Mouse (Mus musculus) G1E (cell line): ENCODE measurements around the gene Ttc22. TPM values are rescaled to one million over a fixed set of nuclear protein-coding genes. Genes with fewer than 3 reads are reported as not detected.

ENCODE experiments used
- ATAC-seq: 2 replicates; pipeline ENCODE4 v1.8.0; 2016; ENCODE audit warnings: mild to moderate bottlenecking; ENCODE audit not compliant: insufficient number of reproducible peaks, poor library complexity, low FRiP score, severe bottlenecking; ENCODE audit errors: extremely low read depth
- DNase-seq: peaks from one replicate; pipeline ENCODE4 v3.0.0; 2012; ENCODE audit warnings: low spot score
- H3K27me3 ChIP-seq: 2 replicates; pipeline ENCODE4 v1.6.1; 2012; ENCODE audit warnings: mild to moderate bottlenecking, low read length, inconsistent platforms; ENCODE audit not compliant: insufficient read depth
- H3K36me3 ChIP-seq: replicated peaks from 2 replicates; pipeline ENCODE3; 2012; ENCODE audit warnings: mild to moderate bottlenecking, inconsistent platforms
- H3K4me1 ChIP-seq: 2 replicates; pipeline ENCODE4 v1.6.1; 2012; ENCODE audit warnings: low read depth, low read length, inconsistent platforms, mixed read lengths; ENCODE audit not compliant: insufficient read depth
- H3K4me3 ChIP-seq: 2 replicates; pipeline ENCODE4 v1.5.1; 2012; ENCODE audit warnings: low read depth, mild to moderate bottlenecking, inconsistent platforms, low read length, moderate library complexity, mixed read lengths
- H3K9me3 ChIP-seq: replicated peaks from 2 replicates; pipeline ENCODE4 v1.6.1; 2012; ENCODE audit warnings: inconsistent platforms
- CTCF ChIP-seq: IDR thresholded peaks from 2 replicates; pipeline ENCODE4 v1.5.1; 2012; ENCODE audit warnings: low read depth, low read length, inconsistent platforms, mixed read lengths
- GATA1 ChIP-seq: IDR thresholded peaks from 2 replicates; pipeline ENCODE4 v1.6.1; 2012; ENCODE audit warnings: borderline replicate concordance, low read length, inconsistent platforms, mixed read lengths
- GATA2 ChIP-seq: IDR thresholded peaks from 2 replicates; pipeline ENCODE4 v1.6.1; 2012; ENCODE audit warnings: low read depth, low read length, inconsistent platforms, borderline replicate concordance
- POLR2AphosphoS5 ChIP-seq: IDR thresholded peaks from 2 replicates; pipeline ENCODE4 v1.6.1; 2012; ENCODE audit warnings: low read depth, low read length, inconsistent platforms; ENCODE audit not compliant: insufficient replicate concordance
- TAL1 ChIP-seq: conservative IDR thresholded peaks from 2 replicates; pipeline ENCODE4 v1.6.1; 2012; ENCODE audit warnings: low read depth, low read length, inconsistent platforms, mixed read lengths
- polyA plus RNA-seq: library from polyadenylated mRNA; stranded (reverse); fragments of >175 nt; gene quantifications from 2 replicates; pipeline ENCODE4 v1.2.3, GENCODE M21; 2012
- total RNA-seq, 2 experiments: library from RNA; stranded (forward) in 1 of 2; stranded (reverse) in 1 of 2; fragments of 200-1000 nt in 1 of 2; fragments of >200 nt in 1 of 2; fragmentation: Nextera tagmentation in 1 of 2; gene quantifications; 2 replicates each; pipeline ENCODE4 v1.2.3; 2014 to 2017

The Ttc22 gene
- total and polyA plus RNA-seq, 3 experiments = not detected

DNA sequence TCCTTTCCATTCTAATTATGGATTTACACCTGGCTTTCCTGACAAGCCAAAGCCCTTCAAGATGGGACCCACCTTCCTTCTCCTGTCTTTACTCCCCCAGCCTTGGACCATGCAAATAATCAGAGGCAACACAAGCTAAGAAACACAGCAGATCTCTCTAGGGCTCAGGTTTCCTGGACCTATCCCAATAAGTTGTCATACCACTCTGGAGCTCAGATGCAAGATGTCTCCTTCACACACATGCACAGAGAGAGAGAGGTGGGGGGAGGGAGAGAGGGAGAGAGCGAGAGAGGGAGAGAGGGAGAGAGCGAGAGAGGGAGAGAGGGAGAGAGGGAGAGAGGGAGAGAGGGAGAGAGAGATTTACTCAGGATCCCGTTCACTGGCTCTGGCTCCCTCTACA is 10.1 kb downstream of the Ttc22 start:
- no peaks in the 10 kb centered on the region for H3K4me1 ChIP-seq
- no peaks in the 10 kb centered on the region for H3K9me3 ChIP-seq
- H3K36me3 ChIP-seq = no peaks in the 10 kb centered on the region
- no peak overlapping the region for H3K4me3 ChIP-seq
- peaks cover 56% of the 10 kb centered on the region for H3K27me3 ChIP-seq
- ATAC-seq (no peak), DNase-seq (no peak)
- TF ChIP-seq TAL1 (no peak), GATA1 (no peak), CTCF (no peak), POLR2AphosphoS5 (no peak), GATA2 (no peak)

DNA sequence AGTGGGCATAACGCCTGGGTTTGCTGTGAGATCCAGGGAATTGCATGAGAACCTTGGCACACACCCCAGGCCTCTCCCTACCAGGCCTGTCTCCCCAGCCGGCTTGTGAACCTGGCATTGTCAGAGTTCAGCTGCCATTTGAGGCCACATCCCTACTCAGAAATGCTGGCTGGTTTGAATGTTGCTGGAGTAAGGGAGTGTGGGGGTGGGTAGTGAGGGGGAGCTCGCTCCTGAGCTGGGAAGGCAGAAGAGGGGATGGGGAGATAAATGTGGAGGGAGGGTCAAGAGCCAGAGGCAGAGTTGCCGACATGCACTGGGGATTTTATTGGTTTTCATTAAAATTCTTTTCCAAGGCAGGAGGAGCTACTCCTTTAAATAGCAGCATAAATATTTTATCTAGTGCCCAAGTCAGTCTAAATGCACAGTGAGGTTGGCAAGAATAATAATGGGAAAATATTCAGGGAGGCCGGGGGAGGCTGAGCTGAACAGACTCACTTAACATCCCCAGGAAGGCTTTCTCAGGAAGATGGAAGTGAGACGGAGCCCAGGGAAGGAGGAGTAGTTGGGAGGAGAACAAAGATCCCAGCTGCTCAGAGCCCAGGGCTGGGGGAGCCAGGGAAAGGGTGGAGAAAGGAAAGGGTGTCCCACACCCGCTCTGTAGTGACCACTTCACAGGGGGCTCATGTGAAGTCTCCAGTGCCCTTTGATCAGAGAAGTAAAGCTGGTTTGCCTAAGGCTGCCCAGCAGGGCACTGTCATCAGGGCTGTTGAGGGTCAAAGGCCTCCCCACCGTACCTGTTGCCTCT is 11.3 kb downstream of the Ttc22 start:
- Histone ChIP-seq H3K27me3 (peaks cover 57% of the 10 kb centered on the region), H3K9me3 (no peaks in the 10 kb centered on the region), H3K4me1 (no peaks in the 10 kb centered on the region), H3K36me3 (no peaks in the 10 kb centered on the region), H3K4me3 (no peak overlapping the region)
- ATAC-seq (no peak), DNase-seq (no peak)
- TF ChIP-seq TAL1 = no peak
- TF ChIP-seq POLR2AphosphoS5 = no peak
- TF ChIP-seq GATA2 = no peak
- no peak for TF ChIP-seq GATA1
- no peak for TF ChIP-seq CTCF

DNA sequence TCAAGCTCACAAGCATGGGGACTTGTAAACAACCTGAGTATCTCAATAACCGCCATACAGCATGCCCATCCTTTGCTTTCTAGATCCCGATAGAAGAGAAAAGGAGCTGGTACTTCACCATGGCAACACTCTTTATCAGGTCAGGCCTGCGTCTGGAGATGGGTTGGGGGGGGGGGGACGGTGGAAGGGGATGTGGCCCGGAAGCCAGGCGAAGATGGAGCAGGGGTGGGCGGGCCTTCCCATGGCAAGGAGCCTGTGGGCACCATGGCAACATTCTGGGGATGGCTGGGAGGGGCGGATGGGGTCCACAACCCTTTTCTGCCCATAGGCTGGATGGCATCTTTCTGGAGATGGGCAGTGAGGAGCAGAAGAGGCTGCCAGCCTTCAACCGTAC is 11.9 kb downstream of the Ttc22 start:
- no peak for ATAC-seq

DNA sequence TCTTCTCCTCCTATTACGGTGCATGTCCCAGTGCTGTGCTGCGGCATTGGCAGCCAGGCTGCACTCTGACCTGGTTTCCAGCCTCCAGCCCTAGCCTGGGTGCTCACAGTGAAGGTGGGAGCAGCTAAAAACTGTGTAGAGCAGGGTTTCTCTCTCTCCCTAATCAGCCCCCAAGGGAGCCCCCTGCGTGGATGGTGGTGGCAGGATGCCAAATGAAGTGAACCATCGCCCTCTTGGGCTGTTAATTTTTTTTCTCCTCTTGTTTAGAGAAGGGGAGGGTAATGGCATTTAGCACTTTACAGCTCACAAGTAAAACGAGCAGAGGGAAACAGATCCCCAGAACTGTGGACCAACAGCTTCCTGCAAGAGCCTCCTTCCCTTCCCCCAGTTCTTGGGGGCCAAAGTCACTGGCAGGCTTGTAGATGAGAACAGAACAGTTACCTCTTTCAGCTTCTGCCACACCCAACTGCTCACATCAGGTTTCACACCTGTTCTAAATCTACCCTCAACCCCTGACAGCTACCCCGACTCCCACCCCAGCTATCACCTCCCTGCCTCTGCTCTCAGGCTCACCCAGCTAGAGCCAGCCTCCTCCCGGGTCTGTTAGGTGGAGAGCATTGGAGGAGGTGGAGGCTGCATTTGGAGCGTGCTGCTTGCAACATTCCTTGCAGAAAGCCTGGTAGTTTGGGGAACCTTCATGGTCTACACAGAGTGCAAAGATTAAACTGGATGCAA is 21.4 kb downstream of the Ttc22 start:
- Histone ChIP-seq H3K36me3 (no peaks in the 10 kb centered on the region), H3K4me1 (no peaks in the 10 kb centered on the region), H3K27me3 (peaks cover 42% of the 10 kb centered on the region), H3K4me3 (no peak overlapping the region), H3K9me3 (no peaks in the 10 kb centered on the region)
- no peak for ATAC-seq
- TF ChIP-seq CTCF = no peak
- no peak for TF ChIP-seq POLR2AphosphoS5
- TF ChIP-seq GATA2 = no peak
- no peak for TF ChIP-seq TAL1
- TF ChIP-seq GATA1 = no peak
- DNase-seq = no peak

More for the DNA sequence above, 11.9 kb downstream of the Ttc22 start:
- TF ChIP-seq TAL1 (no peak), GATA2 (no peak), CTCF (no peak), POLR2AphosphoS5 (no peak), GATA1 (no peak)
- H3K27me3 ChIP-seq = peaks cover 57% of the 10 kb centered on the region
- no peak overlapping the region for H3K4me3 ChIP-seq
- H3K4me1 ChIP-seq = no peaks in the 10 kb centered on the region
- DNase-seq = no peak
- H3K36me3 ChIP-seq = no peaks in the 10 kb centered on the region
- no peaks in the 10 kb centered on the region for H3K9me3 ChIP-seq

DNA sequence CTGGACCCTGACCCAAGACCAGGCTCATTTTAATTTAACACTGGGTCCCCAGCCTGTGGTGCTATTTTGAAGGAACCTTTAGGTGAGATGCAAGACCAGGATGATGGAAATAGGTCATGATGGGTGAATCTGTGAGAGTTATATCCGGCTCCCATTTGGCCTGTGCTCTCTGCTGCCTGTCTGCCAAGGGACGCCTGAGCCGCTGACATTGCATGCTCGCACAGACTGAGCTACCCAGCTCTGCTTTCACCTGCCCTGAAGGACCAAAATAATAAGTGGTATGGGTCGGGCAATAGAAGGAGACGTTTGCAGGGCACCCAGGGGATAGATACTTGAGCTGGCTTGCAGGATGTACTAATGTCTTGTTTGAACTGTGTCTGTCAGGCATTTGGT is 22.0 kb downstream of the Ttc22 start:
- Histone ChIP-seq H3K9me3 (no peaks in the 10 kb centered on the region), H3K4me3 (no peak overlapping the region), H3K4me1 (no peaks in the 10 kb centered on the region), H3K27me3 (peaks cover 37% of the 10 kb centered on the region), H3K36me3 (no peaks in the 10 kb centered on the region)
- no peak for DNase-seq
- no peak for TF ChIP-seq POLR2AphosphoS5
- TF ChIP-seq GATA2 = no peak
- no peak for TF ChIP-seq GATA1
- TF ChIP-seq TAL1 = no peak
- TF ChIP-seq CTCF = no peak
- no peak for ATAC-seq

DNA sequence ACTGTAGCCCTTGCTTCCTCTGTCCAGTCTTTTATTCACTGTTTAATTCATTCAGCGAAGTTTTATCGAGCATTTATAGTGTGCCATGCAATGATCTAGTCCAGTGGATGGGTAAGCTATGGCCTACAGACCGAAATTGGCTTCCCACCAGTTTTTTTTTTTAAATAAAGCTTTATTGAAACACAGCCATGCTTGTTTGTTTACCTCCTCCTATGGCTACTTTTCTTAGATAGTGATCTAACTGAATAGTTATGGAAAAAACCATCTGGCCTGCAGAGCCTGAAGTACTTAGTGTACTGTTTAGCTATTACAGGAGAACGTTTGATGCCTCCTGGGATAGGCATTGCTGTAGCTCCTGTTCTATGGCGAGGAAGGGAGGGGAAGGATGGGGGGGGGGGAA is 23.6 kb downstream of the Ttc22 start:
- Histone ChIP-seq H3K4me1 (peaks cover 11% of the 10 kb centered on the region; the same call in 1 of the 2 replicates), H3K27me3 (peaks cover 34% of the 10 kb centered on the region), H3K9me3 (no peaks in the 10 kb centered on the region), H3K4me3 (no peak overlapping the region), H3K36me3 (no peaks in the 10 kb centered on the region)
- TF ChIP-seq CTCF (no peak), GATA1 (no peak), GATA2 (no peak)
- ATAC-seq (no peak), DNase-seq (no peak)
